Mouse (Mus musculus) layer of hippocampus, postnatal 36 days (tissue): ENCODE measurements around the gene Ergic1. TPM values are rescaled to one million over a fixed set of nuclear protein-coding genes. Genes with fewer than 3 reads are reported as not detected.

Experiments used
- DNase-seq, 2 experiments: peaks; one replicate each; pipeline ENCODE4 v3.0.0; 2022
- total RNA-seq, 2 experiments: library from RNA; stranded (reverse); gene quantifications; 2 replicates each; pipeline ENCODE4 v1.2.3; 2021

Ergic1 gene
- total RNA-seq, 2 experiments from 2014 or later = 115 to 119 TPM

DNA sequence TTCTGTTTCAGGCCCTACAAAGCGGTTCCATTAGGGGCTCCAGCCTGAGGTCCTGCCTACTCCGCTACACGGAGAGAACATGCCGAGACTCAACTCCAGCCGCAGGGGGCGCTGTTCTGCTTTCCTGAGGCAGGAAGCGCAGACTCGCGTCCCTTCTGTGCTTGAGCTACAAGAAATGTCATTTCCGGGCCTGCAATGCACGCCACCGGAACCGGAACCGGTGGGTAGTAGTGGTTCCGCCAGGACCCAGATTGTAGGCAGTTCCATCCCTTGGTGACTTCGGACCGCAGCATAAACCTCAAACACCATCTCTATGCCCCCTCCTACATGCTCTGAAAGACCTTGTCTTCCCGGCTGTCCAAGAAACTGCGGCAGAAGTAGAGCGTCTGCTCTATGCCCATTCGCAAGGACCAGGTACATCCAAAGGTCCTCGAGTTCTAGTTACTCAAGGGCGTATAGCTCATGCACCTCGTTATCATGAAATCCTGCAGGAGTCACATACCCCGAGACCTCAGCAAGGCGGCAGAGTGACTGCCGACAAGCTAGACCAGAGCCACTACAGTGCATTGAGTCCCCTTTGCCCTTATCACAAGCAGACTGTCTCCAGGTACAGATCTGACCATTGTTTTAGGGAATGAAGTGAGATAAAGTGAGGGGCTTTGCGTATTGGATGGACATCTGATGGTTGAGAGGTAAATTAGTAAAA lies 101.8 kb downstream of the Ergic1 start, which contains the start of gene Atp6v0e:
Gene Atp6v0e, plus strand, starts transcription at position 254 of the 706 bp plus-strand sequence.
- DNase-seq = peak; percentile 92 to 93

DNA sequence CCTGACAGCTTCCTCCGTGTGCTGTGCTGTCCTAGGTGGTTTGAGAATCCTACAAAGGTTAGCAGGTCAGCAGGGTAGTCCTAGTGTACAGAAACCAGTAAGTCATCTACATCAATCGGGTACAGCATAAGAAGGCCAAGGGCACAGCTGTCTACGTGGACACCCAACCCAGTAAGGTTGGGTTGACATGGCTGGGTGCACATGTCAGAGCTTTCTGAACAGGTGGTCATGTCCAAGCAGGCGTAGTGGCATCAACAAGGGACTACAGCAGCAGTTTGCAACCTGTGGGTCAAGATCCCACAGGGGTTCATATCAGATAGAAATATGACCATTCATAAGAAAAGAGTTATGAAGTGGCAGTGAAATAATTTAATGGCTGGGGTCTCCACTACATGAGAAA lies 104.3 kb downstream of the Ergic1 start:
- no peak for DNase-seq

DNA sequence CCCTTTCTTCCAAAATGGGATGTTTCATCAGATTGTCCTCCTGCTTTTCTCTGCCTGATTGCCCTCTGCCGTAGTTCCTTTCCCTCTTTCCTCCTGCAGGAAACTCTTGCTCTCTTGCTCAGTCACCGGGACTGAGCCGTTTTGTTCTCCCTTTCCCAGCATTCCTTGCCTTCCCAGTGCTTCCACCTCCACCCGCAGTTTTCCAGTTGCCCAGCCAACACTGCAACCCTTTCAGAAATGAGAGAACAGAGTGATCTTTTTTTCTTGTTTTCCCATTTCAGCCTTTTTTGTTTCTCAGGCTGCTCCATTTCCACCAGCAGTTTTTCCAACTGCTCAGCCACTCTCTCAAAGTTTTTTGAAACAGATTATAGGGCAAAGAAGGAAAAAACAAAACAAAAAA lies 110.0 kb downstream of the Ergic1 start:
- DNase-seq = no peak

DNA sequence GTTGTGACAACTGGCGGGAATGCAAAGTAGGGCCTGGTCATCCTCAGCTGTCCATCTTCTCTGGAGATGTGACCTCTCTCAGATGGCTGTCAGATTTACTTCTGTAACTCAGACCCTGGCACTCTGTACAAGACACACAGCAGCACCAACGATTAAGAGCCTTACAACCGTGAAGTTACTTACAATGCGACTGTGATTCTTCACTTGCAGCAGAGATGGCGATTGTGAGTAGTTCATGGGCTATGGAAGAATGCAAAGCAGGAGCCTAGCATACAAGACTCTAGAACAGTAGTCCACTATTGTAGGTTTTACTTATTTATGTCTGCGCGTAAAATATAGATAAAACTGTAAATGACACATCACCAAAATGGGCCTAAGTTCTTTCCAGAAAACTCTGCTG lies 114.6 kb downstream of the Ergic1 start:
- no peak for DNase-seq

DNA sequence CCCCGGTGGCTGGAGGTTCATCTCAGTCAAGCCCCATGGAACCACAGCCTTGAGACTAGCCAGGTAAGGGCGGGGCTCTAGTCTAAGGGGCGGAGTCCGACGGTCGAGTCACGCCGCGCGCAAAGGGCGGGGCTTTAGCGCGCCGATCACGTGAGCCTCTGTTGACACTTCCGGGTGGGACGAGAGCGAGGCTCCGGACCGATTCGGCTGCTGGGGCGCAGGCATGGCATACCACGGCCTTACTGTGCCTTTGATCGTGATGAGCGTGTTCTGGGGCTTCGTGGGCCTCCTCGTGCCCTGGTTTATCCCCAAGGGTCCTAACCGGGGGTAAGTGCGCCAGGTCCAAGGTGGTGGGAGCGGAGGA lies 114.9 kb downstream of the Ergic1 start:
- peak; percentile 87 to 88 for DNase-seq

DNA sequence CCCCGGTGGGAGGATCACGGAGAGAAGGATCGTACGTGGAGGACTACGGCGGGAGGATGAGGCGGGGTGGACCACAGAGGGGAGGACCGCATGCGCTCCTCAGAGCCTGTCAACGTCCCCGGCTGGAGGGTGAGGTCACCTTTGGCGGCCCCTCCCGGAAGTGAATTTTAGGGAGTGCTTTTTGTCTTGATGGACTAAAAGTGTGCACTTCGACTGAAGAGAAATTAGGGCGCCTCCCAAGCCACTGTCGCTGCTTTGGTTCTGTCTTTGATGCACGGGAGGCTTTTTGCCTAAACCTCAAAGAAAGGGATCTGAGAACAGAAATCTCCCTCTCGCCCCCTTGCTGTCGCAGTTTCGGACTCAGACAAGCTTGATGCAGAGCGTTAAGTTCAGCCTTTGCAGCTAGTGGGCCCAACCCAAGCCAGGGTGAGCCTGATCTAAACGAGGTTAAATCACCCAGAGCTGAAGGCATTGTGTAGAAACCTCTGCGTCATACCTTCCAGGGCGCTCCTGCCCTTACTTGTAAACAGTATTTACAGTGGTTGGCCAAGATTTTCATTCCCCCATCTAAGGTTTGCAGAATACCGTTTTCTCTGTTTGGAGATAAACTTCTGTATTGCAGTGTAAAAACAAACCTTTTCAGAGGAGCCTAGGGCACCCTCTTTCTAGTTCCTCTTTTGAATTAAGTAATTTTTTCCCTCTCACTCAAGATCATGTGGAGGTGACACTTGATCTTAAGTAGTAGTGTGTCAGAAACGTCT lies 115.5 kb downstream of the Ergic1 start:
- peak in 1 of 2 experiments; percentile 80 for DNase-seq

DNA sequence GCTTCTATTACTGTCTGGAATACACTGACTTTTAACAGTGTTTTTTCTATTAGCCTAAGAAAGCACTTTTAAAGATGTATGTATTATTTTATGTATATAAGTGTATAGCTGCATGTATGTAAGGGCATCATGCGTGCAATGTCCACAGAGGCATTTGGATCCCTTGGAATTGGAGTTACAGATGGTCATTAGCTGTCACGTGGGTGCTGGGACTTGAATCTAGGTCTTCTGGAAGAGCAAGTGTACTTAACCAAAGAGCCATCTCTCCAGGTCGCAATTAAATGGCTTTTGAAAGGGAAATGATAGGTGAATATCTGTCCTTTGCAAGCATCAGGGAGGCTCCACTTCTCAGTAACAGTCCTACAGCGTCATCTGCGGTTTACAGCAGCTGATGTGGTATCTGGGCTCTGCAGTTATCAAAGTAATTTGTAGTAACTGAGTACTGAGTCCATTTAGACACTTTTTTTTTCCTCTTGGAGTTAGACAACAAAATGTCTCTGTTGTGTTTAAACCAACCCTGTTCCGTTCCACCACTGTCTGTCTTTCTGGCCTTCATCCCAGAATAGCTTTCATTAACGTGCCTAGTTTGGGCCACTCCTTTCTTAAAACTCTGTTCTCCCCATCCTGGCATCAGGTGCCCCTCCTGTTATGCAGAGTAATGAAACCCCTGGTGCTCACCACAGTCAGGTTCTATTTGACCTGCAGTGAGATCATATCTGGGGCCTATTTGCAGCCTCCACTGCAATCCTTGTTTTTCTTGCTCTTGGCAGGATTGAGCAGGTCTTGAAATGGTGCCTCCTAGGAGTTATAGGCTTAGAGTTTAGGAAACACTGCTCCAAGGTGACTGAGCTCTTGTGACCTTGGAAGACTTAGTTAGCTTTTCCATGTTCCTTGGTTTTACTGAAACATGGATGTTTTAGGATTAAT lies 116.7 kb downstream of the Ergic1 start:
- DNase-seq = no peak

DNA sequence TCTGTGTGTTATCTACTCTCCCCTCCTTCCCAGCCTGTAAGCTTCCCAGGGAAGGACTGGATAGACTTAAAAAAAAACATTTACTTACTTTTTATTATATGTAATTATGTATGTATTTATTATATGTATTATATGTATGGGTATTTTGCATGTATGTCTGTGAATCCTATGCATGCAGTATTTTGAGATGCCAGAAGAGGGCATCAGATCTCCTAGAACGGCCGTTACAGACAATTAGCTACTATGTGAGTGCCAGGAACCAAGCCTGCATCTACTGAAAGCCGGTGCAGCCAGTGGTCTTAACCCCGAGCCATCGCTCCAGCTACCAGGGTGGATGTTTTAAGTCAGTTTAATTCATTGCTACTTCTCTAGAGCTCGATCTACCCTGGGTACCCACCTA lies 120.0 kb downstream of the Ergic1 start:
- DNase-seq = no peak

DNA sequence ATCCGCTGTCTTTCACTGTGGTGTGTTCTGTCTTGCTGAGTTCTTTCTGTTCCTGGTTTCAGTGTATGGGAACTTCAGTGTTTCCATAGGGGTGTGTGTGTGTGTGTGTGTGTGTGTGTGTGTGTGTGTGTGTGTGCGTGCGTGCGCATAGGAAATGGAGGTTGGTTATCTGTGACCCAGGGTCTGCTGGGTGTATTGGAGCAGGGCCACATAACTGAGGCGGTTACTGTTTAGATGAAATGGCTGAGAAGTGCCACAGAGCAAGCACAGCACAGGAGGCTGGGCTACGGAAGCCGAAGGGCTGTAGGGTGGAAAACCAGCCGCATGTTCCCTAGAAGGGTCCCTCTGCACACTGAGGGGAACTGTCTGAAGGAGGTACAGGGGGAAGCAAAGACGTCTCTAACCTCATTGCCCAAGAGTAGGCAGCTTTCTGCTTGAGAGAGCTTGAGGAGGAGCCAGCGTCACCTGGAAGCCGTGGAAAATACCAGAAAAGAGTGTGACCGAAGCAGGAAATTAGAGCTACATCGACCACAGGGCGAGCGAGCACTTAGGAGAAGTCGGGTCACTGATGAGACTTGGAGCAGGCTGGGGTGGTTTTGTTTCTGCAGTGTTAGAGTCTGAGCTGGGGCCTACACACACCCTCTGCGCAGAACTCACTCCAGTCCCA lies 125.2 kb downstream of the Ergic1 start:
- DNase-seq = no peak

DNA sequence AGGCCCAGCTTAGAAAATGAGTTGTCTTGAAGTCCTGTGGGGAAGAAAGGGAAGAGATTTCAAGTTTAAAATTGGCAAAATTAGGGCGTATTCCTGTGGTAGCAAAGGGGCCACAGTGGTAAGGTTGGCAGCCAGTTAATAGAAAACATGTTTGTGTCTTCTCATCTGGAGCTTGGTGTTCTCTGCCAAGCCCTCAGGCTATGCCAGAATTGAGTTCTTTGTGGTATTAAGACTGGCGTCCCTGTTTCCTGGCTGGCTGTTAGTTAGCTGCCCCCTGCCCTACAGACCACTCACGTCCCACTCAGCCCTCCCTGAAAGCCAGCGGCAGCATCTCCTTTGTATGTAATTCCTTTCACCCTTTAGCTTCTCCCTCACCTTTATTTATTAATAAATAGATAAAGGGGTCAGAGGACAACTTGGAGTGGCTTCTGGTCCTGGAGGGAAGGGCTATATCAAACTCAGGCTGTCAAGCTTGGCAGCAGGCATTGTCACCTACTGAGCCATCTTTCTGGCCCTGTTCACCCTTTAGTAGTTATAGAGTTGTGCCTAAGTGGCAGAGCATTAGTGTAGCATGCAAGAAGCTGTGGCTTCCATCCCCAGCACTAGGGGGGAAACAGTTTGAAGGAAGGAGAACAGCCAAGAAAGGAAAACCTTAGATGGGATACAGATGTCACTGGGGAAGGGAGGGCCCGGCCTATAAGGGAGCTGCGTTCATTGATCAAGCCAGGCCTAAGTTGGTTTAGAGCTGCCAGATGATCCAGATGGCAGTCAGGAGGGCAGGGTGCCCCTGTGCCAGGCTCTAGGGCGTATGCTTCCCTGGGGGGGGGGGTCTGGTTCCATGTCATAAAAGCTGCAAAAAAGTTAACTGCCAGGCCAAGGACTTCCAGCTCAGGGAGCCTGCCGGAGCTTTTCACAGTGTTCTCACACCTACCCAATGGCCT lies 127.8 kb downstream of the Ergic1 start:
- peak in 1 of 2 experiments; percentile 52 for DNase-seq

DNA sequence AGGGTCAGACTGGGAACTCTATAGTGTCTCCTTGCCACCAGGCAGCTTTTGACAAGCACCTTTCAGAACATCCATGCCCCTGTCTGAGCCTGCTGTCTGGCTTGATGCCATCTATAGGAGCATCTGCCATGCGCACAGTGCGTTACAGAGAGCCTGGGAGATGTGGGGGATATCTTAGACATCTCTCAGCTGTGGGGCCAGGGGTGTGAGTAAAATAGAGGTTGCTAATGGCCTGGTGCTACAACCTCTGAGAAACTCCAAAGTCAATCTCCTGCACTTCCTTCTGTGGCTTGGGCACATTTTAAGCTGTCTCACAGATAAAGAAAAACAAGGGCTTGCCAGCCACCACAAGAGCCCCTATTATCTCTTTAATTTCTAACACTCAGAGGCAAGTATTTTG lies 128.5 kb downstream of the Ergic1 start:
- no peak for DNase-seq

DNA sequence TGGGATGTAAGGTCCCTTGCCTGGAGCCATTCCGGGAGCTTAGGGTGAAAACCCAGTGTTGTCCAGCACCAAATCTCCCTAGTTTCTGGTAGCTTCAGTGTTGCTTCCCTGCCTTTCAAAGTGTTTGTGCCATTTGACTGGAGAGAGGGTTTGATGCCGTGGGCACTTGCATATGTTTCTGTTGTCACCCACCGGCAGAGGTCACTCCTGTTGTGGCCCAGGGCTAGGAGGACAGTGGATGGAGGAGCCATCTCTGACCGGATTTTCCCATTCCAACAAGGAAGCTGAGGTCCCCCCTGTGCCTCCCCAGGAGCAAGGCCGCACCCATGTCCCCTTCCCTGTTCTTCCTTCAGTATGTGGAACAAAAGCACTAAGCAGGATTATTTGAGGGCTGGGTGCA lies 128.9 kb downstream of the Ergic1 start:
- DNase-seq = no peak

DNA sequence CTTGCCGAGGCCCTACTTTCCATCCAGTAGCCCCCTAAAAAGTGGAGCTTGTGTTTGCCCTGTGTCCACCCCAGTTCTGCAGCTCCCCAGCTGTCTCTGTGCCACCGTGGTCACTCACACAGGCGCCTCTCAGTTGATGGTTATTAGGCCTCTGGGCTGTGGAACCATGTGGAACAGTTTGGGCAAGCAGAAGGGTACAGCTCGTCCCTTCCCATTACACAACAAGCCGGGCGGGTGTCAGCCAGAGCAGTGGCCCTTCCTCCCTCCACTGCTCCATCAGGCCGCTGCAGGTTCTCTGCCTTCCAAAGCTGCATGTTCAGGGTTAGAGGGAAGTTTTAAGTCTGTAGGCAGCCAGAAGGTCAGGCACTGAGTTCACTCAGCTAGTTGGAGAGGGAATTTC lies 129.8 kb downstream of the Ergic1 start:
- peak; percentile 44 to 45 for DNase-seq

DNA sequence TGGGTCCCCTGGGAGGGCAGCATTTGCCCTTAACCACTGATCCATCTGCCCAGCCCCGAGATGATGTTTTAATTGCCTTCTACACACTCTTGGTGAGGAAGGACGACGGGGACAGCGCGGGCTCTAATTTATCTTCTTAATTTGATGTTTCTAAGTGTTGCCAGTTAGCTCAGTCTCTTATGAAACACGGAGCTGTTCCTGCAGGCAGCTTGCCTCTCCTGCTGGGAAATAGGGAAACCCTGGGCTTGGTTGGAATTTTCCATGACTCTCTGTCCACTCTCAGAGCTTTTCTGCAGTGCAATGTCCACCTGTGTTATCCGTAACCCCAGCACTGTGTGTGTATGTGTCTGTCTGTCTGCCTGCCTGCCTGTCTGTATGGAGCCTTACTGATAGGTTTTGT lies 132.1 kb downstream of the Ergic1 start:
- DNase-seq = peak in 1 of 2 experiments; percentile 43

DNA sequence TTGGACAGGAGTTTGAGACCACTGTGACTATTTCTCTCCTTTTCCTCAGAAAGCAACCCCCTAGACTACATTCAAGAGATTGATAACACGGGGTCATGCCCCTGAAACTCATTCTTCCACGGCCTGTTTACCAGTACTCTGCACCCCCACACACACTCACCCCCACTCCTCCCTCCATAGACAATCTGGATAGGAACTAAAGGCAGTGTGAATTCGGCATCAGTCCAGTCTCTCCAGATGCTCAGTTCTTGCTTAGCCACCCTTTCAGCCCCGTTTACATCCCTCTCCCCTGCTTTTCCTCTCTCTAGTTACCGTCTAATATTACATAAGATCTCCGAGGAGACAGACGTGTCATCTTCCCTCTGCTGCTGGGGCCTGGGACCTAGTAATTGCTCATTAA lies 132.9 kb downstream of the Ergic1 start:
- DNase-seq = no peak

DNA sequence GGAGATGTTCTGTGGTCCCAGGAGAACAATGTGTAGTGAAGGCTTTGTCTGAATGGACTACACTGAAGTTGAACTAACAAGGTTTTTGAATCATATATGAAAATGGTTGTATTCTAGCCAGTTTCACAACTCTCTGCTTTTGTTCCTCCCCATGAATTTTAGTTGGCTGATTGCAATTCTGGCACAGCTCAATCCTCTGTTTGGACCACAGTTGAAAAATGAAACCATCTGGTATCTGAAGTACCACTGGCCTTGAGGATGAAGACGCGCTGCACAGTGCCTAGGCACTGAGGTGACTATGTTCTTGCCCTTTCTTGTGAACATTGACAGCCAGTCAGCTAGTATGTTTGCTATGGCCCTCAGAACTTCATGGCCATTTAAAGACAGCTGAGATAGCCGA lies 133.9 kb downstream of the Ergic1 start:
- DNase-seq = no peak

DNA sequence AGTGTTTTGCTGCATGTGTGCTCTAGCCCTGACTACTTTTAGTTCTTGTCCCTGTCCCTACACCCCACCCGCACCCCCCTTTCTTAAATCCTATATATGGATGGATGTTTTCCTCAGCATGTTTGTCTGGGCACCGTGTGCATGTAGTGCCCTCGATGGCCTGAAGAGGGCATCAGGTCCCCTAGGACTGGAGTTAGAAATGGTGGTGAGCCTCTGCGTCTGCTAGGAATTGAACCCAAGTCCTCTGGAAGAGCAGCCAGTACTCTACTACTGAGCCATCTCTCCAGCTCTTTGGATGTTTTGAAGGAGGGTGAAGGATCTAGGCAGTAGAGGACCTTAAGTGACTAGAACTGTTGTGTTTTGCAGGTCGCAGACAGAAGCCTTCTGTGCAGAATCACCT lies 137.6 kb downstream of the Ergic1 start:
- DNase-seq = no peak

DNA sequence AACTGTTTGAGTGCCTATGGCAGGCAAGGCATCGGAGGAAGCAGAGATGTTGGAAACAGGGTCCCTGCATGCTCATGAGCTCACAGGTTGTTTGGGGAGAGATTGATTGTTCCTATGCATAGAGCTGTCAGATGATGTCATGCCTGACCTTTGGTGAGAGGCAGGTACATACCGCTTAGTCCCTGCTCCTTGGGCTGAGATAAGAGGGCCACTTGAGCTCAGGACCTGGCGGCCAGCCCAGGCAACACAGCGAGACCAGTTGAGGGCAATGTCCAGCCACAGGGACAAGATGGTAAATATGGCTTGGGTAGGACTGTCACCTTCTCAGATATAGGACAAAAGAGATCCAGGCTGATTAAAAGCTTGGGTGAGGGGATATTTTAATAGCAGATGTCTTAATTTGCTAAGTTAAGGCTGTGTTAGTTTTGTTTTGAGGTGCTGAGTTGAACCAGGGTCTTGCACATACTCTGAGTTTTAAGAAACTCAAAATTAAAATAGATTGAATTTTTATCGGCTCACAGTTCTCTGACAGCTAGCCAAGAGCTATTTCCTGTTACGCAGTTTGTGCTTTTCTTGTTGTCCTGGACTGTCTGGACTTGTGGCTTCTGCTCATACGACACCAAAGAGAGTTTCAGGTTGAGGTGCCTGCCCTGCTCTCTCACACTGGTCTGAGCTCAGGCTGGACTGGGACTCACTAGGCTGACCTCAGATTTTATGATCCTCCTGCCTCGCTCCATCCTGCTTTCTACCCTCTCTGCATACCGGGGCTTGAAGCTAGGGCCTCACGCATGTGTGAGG lies 138.7 kb downstream of the Ergic1 start:
- no peak for DNase-seq

DNA sequence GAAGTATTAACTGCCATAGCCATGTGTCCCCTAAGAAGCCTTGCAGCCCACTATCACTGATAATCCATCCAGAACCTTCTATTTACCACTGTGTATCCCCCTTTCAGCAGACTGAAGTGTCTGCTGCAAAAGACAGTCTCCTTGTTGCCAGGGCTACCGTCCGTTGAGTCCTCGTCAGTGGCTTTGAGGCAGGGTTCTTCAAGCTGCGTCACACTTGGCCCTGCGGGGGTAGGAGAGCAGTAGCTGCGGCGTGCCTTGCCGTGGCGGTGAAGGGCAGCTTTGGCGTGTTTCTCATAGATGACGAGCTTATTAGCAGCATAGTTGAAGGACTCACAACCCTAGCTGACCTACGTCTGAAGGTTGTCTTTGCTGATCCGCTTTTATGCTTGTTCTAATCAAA lies 140.3 kb downstream of the Ergic1 start:
- no peak for DNase-seq

DNA sequence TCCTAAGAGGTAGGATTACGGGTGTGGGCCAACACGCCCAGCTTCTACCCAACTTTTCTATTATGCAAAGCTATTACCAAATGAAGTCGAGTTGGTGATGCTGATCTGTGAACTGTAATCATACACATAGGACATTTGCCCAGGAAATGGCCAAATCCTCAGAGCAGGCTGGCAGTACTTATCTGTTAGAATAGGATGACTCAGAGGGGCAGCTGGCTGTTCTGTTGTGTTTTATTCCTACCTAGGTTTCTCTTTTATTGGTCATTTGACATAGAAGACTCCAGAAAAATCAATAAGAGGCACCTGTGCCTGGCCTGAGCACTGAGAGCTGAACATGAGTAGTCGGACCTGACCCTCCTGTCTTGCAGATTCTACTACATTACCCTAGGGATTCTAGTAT lies 141.3 kb downstream of the Ergic1 start:
- no peak for DNase-seq
